In genomic region chr1:64305427-64306213, GRCm38 (mm10) we compare ENCODE assay signal across 8 mouse cellular contexts.
DNase-seq lines count a peak whose midpoint lies in the region; ATAC-seq and TF ChIP-seq lines count a peak whose summit lies in the region.

No protein-coding gene starts in this region.

- no peak overlapping the region for H3K4me3 ChIP-seq in forebrain, embryonic 16.5 days (replicated peaks; ENCODE audit: low read length)
- no peak overlapping the region for H3K4me3 ChIP-seq in lung, adult 2 months (replicated peaks; ENCODE audit: extremely low read depth, low read depth, low read length)

- no peaks in the 10 kb centered on the region for H3K36me3 ChIP-seq in forebrain, embryonic 16.5 days (ENCODE audit: control insufficient read depth, insufficient read depth)

- intact Hi-C loops in heart, postnatal 36 days (cut with DNase I), result loop anchor here (2.0 kb wide), 1 partner anchor 287 kb away; no protein-coding TSS in a partner anchor

- H3K4me1 ChIP-seq in forebrain, embryonic 16.5 days (replicated peaks; ENCODE audit: control insufficient read depth, insufficient read depth, low read length), result peaks cover 10% of the 10 kb centered on the region
- H3K4me1 ChIP-seq in lung, adult 2 months (ENCODE audit: control insufficient read depth, insufficient read depth, low read length), result peaks cover 18% of the 10 kb centered on the region

- no peak overlapping the region for H3K4me2 ChIP-seq in forebrain, embryonic 16.5 days (ENCODE audit: low read length)

- 0 out of 2 replicates have a peak overlapping the region, but pooled peaks have one; percentile 33 for H3K27ac ChIP-seq in forebrain, embryonic 16.5 days (ENCODE audit: low read length)

- no peaks in the 10 kb centered on the region for H3K27me3 ChIP-seq in forebrain, embryonic 16.5 days (replicated peaks; ENCODE audit: control insufficient read depth, insufficient read depth, low read length)

- H3K9me3 ChIP-seq in forebrain, embryonic 16.5 days (ENCODE audit: control insufficient read depth, low read length), result no peaks in the 10 kb centered on the region

- 45% methylated on average over 13 of the region's 13 CpGs for WGBS in forebrain, embryonic 16.5 days
- 22% methylated on average over 13 of the region's 13 CpGs for WGBS in lung, adult 2 months

- no peak for TF ChIP-seq CTCF in lung, adult 2 months (IDR thresholded peaks at IDR 0.05; ENCODE audit: insufficient read depth, low read length)

- no peak overlapping the region for H3K9ac ChIP-seq in forebrain, embryonic 16.5 days (replicated peaks; ENCODE audit: low read depth, low read length)

- peak; percentile 96 for DNase-seq in NIH3T3 (ENCODE audit: low read depth)
- DNase-seq in cerebellum, adult 11 months, result peak; percentile 62
- DNase-seq in heart, postnatal 36 days, result peak; percentile 70 to 82
- peak; percentile 28 to 57 for DNase-seq in layer of hippocampus, adult 18-20 months (ENCODE audit: low spot score in 2 of 2)
- peak; percentile 63 for DNase-seq in lung, adult 2 months
- peak; percentile 62 to 72 for DNase-seq in right cerebral cortex, adult 2 months (ENCODE audit: low spot score in 2 of 2)
- no peak for DNase-seq in thymus, postnatal 14 days

- TF ChIP-seq POLR2A in lung, adult 2 months (IDR thresholded peaks at IDR 0.05; ENCODE audit: borderline replicate concordance, extremely low read depth, low read depth, low read length), result no peak

- peak; percentile 62 for ATAC-seq in forebrain, embryonic 16.5 days
